Mouse (Mus musculus): Measurements from ENCODE around the gene Gm49388.

The Gm49388 gene

GRCm38 (mm10) chr7:127785308-127785707, at the start of gene Gm49388:
Gene Gm49388 (plus strand): TSS chr7:127785608.
- no peak for DNase-seq (ENCODE audit: low read depth, low spot score)

GRCm38 (mm10) chr7:127744366-127745045, 40.9 kb upstream of the Gm49388 start, which contains the start of gene Fbxl19:
Gene Fbxl19 (plus strand): TSS chr7:127744543.
- peak; percentile 88 for DNase-seq (ENCODE audit: low read depth, low spot score)

DNA sequence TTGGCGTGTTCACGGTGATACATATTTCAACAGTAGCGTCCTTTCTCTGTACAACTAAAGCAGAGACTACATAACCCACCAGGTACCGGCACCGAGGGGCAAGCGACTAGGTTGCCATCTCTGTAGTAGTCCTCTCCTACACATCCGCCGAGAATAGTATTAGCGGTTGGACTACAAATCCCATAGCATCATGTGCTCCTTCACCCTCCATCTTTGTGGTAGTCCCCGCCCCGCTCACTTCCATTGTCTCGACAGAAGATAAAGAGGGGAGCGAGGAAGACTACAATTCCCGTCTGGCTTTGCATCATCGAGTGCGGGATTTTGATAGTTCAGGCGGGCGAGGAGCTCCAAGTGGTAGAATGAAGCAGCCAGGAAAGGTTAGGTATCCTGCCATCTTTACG, 40.2 kb upstream of the Gm49388 start:
- DNase-seq (ENCODE audit: low read depth, low spot score): peak; percentile 100

DNA sequence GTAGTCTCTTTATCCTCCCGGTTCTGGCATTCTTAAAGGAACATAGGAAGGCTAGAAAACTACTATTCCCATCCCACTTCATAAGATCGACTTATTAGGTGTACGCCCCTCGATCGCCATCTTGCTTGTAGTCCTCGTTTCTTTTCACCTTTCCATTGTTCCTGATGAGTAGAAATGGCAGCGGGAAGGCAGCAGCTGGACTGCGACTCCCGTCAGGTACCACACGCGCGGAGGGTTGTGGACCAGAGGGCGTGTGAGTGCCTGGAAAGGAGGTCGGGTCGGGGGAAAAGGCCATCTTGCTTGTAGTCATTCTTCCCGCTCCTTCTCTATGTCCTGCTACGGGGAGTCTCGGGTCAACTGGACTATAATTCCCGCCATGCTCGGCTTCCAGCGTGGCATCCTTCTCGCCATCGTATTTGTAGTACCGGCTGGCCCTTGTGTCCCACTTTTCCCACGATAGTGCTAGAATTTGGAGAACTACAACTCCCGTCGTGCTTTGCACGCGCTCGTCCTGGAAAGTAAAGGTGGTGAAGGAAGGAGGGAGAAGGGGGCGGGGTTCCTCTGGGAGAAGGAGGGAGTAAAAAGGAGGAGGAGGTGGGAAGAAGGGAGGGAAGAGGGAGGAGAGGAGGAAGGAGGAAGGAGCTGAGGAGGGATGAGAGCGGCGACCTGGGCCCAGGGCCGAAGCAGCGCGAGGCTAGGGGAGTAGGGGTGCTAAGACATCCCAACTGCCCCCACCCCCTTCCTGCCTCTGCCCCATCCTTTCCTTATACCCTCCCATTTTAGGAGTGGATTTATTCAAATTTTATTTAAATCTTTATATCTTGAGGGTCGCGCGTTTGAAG, 39.5 kb upstream of the Gm49388 start:
- DNase-seq (ENCODE audit: low read depth, low spot score): peak; percentile 100

DNA sequence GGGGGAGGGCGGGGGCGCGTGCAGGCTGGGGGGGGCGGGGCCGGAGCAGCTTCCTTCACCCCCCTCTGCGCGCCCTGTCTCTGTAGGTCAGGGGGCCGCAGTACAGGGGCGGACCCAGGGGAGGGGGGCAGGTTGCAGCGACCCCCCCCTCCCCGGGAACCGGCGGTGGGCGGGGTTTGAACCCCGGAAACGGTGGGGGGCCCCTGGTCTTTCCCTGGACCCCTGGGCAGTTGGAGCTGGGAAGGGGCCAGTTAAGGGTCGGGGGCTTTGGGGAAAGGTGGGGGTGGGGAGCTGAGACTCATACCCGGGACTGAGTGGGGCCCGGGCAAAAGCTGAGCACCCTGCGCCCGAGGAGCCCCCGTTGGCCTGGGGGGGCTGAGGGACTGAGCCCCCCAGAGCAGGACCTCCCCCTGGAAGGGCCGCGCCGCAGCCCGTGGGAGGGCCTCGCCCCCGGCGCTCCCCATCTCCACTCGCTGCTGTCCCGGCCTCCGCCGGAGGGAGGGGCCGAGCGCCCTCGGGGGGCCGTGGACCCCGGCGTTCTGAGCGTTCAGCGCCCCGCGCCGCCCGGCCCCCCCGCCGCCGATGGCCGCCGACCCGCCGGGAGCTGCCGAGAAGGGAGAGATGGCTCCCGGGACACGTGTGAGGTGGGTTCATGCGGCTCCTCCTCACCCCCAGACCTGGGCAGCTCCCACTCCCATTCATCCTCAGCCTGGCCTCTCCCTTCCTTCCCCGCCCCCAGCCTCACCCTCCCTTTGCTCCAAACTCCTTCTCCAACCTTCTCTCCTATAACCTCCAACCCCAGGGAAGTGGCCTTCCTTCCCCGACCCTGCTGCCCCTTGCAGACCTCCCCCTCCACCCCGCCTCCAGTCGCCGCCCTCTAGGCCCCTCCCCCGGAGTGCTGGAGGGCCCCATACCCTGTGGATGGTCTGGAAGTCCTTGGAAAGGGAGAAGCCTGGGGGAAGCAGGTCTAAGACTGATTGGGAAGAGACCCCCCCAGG, 38.6 kb upstream of the Gm49388 start:
- no peak for DNase-seq (ENCODE audit: low read depth, low spot score)

DNA sequence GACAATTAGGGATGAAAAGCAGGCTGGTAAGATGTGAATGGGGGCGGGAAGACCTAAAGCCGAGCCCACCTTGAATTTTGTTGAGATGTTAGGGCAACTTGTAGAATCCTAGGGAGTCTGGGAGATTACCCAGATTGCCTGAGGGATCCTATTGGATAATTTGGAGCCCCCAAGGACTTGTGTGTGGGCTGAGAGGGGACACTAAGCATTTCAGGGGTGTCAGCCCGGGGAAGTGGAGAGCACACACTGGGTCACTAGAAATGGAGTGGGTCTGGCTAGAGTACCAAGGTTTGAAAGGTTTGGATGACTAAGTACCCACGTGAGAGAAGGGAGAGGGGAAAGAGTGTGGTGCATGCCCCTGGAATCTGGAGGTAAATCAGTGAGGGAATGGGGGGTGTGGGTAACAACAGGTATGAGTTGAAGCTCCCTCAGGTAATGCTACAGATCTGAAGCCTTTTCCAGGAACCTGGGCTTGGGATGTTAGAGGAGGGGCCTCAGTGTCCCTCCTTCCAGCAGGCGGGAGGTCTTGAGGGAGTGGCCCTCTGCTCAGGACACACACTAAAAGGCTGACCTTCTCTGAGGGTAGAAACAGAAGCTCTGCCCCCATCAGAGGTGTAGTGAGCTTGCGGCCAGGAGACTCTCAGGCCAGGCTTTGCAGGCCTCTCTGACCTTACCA, 37.7 kb upstream of the Gm49388 start:
- no peak for DNase-seq (ENCODE audit: low read depth, low spot score)

DNA sequence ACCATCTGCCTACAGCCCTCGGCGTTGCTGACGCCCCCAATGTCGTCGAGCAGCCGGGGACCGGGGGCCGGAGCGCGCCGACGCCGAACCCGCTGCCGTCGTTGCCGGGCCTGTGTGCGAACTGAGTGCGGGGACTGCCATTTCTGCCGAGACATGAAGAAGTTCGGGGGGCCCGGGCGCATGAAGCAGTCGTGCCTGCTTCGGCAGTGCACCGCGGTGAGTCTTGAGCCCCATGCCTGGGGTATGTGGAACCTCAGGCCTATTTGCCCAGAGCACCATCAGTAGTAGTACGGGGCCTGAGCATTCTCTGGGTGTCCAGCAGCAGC, 37.2 kb upstream of the Gm49388 start:
- DNase-seq (ENCODE audit: low read depth, low spot score): no peak

- peak; percentile 96 for DNase-seq (ENCODE audit: low read depth, low spot score)
Observed at GRCm38 (mm10) chr7:127750131-127751127, 35.0 kb upstream of the Gm49388 start.

- no peak for DNase-seq (ENCODE audit: low read depth, low spot score)
Observed at GRCm38 (mm10) chr7:127751619-127752018, 33.8 kb upstream of the Gm49388 start.

DNA sequence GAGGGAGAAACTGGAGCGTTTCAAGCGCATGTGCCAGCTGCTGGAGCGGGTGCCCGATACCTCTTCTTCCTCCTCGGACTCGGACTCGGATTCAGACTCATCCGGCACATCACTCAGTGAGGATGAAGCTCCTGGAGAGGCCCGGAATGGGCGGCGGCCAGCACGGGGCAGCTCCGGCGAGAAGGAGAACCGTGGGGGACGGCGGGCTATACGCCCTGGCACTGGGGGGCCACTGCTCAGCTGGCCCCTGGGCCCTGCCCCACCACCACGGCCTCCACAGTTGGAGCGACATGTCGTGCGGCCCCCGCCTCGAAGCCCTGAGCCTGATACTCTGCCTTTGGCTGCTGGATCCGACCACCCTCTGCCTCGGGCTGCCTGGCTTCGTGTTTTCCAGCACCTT, 33.3 kb upstream of the Gm49388 start:
- no peak for DNase-seq (ENCODE audit: low read depth, low spot score)

GRCm38 (mm10) chr7:127753158-127753557, 32.2 kb upstream of the Gm49388 start:
- DNase-seq (ENCODE audit: low read depth, low spot score): no peak

GRCm38 (mm10) chr7:127753741-127754140, 31.7 kb upstream of the Gm49388 start:
- DNase-seq (ENCODE audit: low read depth, low spot score): no peak

- DNase-seq (ENCODE audit: low read depth, low spot score): no peak
Observed at GRCm38 (mm10) chr7:127759716-127760115, 25.7 kb upstream of the Gm49388 start.

- DNase-seq (ENCODE audit: low read depth, low spot score): no peak
Observed at GRCm38 (mm10) chr7:127760478-127760877, 24.9 kb upstream of the Gm49388 start.

GRCm38 (mm10) chr7:127761026-127761425, 24.4 kb upstream of the Gm49388 start:
- peak; percentile 86 for DNase-seq (ENCODE audit: low read depth, low spot score)

DNA sequence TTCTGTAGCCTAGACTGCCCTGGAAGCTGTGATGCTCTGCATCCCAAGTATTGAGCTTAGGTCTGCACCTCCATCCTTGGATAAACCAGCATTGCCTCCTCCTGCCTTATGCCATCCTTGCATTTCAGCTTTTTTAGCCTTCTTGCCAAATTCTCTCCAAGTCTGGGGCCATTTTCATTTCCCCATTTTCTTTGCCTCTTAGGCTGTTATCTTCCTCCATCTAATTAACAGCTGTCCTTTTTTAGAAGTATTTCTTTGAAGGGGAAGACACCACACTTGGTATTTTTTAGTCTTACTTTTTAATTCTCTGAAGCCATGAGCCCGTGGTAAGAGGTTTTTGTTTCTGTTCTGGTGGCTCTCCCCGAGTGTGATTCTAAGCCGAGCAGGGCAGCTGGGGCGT, 21.8 kb upstream of the Gm49388 start:
- DNase-seq (ENCODE audit: low read depth, low spot score): no peak

DNA sequence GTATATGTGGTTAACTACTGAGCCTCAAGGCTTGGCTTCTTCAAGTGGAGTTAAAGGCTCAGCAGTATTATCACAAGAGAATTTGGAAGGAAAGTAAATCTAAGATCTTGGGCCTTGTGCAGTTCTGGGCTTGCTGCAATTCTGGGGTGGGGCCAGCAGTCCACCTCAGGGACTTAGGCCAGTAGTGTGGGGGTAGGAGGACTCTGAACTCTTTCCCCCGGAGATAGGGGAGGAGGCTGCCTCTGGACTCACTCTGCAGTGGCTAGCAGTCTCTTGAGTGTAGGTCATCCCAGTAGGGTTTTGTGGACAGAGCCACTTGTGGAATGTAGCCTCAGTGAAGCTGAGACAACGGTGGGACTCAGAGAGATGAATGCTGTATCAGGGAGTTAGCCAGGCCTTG, 19.7 kb upstream of the Gm49388 start:
- DNase-seq (ENCODE audit: low read depth, low spot score): no peak

DNA sequence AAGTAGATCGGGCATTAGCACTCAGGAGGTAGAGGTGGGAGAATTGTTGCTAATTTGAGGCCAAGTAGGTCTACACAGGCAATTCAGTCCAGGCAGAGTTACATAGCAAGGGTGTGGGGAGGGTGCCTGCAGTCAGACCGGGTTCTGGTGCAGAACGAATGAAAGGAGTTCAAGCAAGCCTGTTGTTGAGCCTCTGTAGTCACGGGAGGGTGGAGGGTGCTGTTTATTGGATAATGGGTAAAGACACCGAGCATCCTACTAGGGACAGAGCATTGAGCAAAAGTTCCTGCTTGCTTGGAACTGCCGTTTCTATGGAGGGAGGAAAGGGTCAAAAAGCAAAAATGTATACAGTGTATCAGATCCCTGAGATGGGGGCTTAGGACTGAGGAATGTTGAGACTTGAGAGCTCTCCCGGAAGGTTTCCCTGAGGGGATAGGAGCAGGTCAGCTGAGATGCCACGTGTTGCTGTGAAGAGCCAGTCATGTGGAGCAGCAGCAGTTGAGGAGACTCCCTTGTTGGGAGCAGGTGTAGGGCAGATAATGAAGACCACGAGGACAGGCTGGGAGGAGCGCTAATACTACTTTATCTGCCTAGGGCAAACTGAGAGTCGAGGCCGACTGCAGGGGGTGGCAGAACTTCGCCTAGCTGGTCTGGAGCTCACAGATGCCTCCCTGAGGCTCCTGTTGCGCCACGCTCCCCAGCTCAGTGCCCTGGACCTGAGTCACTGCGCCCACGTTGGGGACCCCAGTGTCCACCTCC, 18.4 kb upstream of the Gm49388 start:
- DNase-seq (ENCODE audit: low read depth, low spot score): no peak

DNA sequence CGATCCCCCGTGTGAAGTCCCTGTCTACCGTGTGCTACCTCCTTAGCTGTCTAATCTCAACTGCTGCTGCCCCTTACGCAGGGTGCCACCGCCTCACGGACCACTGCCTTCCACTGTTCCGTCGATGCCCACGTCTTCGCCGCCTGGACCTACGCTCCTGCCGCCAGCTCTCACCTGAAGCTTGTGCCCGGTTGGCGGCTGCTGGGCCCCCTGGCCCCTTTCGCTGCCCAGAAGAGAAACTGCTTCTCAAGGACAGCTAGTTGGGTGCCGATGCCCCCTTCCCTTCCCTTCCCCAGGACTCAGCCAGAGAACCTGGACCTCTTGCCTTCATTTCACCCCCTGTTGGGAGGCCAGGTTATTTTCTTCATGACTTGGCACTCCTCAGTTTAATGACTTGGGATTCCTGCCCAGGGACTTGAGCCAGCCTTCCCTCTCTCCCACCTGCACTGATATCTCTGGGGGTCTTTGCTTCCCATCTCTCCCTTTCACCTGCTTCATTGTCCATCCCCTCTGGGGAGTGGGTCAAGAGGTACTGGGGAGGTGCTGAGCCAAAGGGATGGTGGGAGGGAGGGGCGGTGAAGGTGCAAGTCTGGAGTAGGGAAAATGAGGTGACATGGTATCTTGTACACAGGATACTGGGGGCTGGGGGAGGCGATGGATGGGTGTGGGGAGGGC, 17.6 kb upstream of the Gm49388 start:
- DNase-seq (ENCODE audit: low read depth, low spot score): no peak

Measured in brain, adult 2 months (tissue).